Mouse (Mus musculus) intestine, embryonic 14.5 days (tissue): Measurements from ENCODE around the gene Snapin. TPM values are rescaled to one million over a fixed set of nuclear protein-coding genes. Genes with fewer than 3 reads are reported as not detected.

Experiments used
- ATAC-seq: fragments of 200-750 bp; cut with Nextera tagmentation; replicated peaks from 2 replicates; pipeline ENCODE4 v1.8.0; 2017; ENCODE audit warnings: low read depth, moderate number of reproducible peaks, moderate TSS enrichment, moderate library complexity; ENCODE audit not compliant: low FRiP score, low TSS enrichment
- DNase-seq: peaks from one replicate; pipeline ENCODE4 v3.0.0-alpha.2; 2018; ENCODE audit warnings: low spot score
- H3K27ac ChIP-seq: fragments of 300-500 bp; sonication (generic); 2 replicates; pipeline ENCODE4 v1.5.1; 2014; ENCODE audit warnings: low read depth, mild to moderate bottlenecking, control low read depth
- H3K27me3 ChIP-seq: fragments of 300-500 bp; sonication (generic); replicated peaks from 2 replicates; pipeline ENCODE4 v1.6.1; 2014; ENCODE audit warnings: low read length, control low read depth; ENCODE audit not compliant: control insufficient read depth, insufficient read depth
- H3K36me3 ChIP-seq: fragments of 300-500 bp; sonication (generic); 2 replicates; pipeline ENCODE4 v1.6.1; 2014; ENCODE audit warnings: low read length, control low read depth; ENCODE audit not compliant: control insufficient read depth, insufficient read depth
- H3K4me1 ChIP-seq: fragments of 300-500 bp; sonication (generic); replicated peaks from 2 replicates; pipeline ENCODE4 v1.6.1; 2014; ENCODE audit warnings: low read length, control low read depth, mixed read lengths; ENCODE audit not compliant: control insufficient read depth, insufficient read depth
- H3K4me2 ChIP-seq: fragments of 300-500 bp; sonication (generic); 2 replicates; pipeline ENCODE4 v1.6.1; 2014; ENCODE audit warnings: low read length
- H3K4me3 ChIP-seq: fragments of 300-500 bp; sonication (generic); 2 replicates; pipeline ENCODE4 v1.5.1; 2014; ENCODE audit warnings: low read depth, low read length, control low read depth, mixed read lengths
- H3K9ac ChIP-seq: fragments of 300-500 bp; sonication (generic); 2 replicates; pipeline ENCODE4 v1.6.1; 2014; ENCODE audit warnings: mild to moderate bottlenecking, low read length
- H3K9me3 ChIP-seq: fragments of 300-500 bp; sonication (generic); 2 replicates; pipeline ENCODE4 v1.6.1; 2016; ENCODE audit warnings: low read length, control low read depth; ENCODE audit not compliant: control insufficient read depth
- WGBS: fragments of 180-500 bp; shearing (Covaris S2); extraction: QIAGEN DNeasy Blood & Tissue Kit; methylation state at CpG from one replicate; pipeline ENCODE4 v1.1.7; 2014; 5-methylcytosine and 5-hydroxymethylcytosine counted together
- polyA plus RNA-seq: library from polyadenylated mRNA; unstranded; fragments of >200 nt; fragmentation: Nextera tagmentation; extraction: Ambion mirVana; gene quantifications from 2 replicates; pipeline ENCODE4 v1.2.1, GENCODE M21; 2014

Snapin gene
- polyA plus RNA-seq, 1 experiment from 2014 or later, result 67.5 TPM

DNA sequence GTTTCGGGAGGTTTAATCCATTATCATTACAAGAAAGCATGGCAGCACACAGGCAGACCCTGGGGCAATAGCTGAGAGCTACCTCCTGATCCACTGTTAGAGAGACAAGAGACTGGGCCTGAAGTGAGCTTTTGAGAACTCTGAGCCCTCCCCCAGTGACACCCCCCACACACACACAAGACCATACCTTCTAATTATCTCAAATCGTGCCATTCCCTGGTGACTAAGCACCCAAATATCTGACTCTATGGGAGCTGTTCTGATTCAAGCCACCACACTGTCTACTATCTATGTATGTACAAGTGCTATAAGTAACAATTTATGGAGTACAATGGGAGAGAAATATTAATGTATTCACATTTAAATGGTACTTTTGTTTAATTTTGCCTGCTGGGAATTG, 50.1 kb downstream of the Snapin start:
- no peak for ATAC-seq

More for the DNA sequence above, 50.1 kb downstream of the Snapin start:
- Histone ChIP-seq H3K4me3 (no peak overlapping the region), H3K36me3 (no peaks in the 10 kb centered on the region), H3K27me3 (no peaks in the 10 kb centered on the region), H3K4me1 (peaks cover 3% of the 10 kb centered on the region; the same call in 1 of the 2 replicates), H3K4me2 (no peak overlapping the region), H3K27ac (no peak overlapping the region), H3K9me3 (no peaks in the 10 kb centered on the region), H3K9ac (no peak overlapping the region)
- WGBS, result 82% methylated on average over 2 of the region's 2 CpGs
- DNase-seq, result no peak

Other genes starting within 250 kb of the Snapin start
- gene Creb3l4, start 247.5 kb downstream of the Snapin start, polyA plus RNA-seq, result 5.8 and 6.9 TPM in 2 replicates
- 101 and 104 TPM in 2 replicates for gene Slc39a1, start 242.9 kb downstream of the Snapin start, polyA plus RNA-seq
- gene Crtc2, start 236.9 kb downstream of the Snapin start, polyA plus RNA-seq, result 17.3 and 17.5 TPM in 2 replicates
- 3.6 and 4.9 TPM in 2 replicates for gene Dennd4b, start 225.8 kb downstream of the Snapin start, polyA plus RNA-seq
- gene Gatad2b, start 197.9 kb downstream of the Snapin start, polyA plus RNA-seq, result 15.5 and 16.0 TPM in 2 replicates
- gene Slc27a3, start 101.1 kb downstream of the Snapin start, polyA plus RNA-seq, result 10.2 and 11.0 TPM in 2 replicates
- gene Ints3, start 57.4 kb downstream of the Snapin start, polyA plus RNA-seq, result 31.2 and 31.7 TPM in 2 replicates
- gene Npr1, start 25.2 kb downstream of the Snapin start, polyA plus RNA-seq, result 5.3 and 5.9 TPM in 2 replicates
- 188 and 207 TPM in 2 replicates for gene Ilf2, start 14.9 kb downstream of the Snapin start, polyA plus RNA-seq
- gene Chtop, start 18.5 kb upstream of the Snapin start, polyA plus RNA-seq, result 86.4 and 87.0 TPM in 2 replicates
- 50.7 and 66.8 TPM in 2 replicates for gene S100a1, start 23.4 kb upstream of the Snapin start, polyA plus RNA-seq
- 27.7 and 30.3 TPM in 2 replicates for gene S100a13, start 23.4 kb upstream of the Snapin start, polyA plus RNA-seq
- gene S100a14, start 35.8 kb upstream of the Snapin start, polyA plus RNA-seq, result 0.91 and 1.0 TPM in 2 replicates
- gene S100a16, start 46.2 kb upstream of the Snapin start, polyA plus RNA-seq, result 107 and 121 TPM in 2 replicates
- gene S100a3, start 69.5 kb upstream of the Snapin start, polyA plus RNA-seq, result 0.39 and 0.81 TPM in 2 replicates
- gene S100a2, start 99.2 kb upstream of the Snapin start, polyA plus RNA-seq, result not detected in 2 replicates
- not detected in 2 replicates for gene Gm42674, start 110.9 kb upstream of the Snapin start, polyA plus RNA-seq
- gene S100a4, start 112.7 kb upstream of the Snapin start, polyA plus RNA-seq, result 4.1 and 5.3 TPM in 2 replicates
- gene S100a5, start 117.5 kb upstream of the Snapin start, polyA plus RNA-seq, result 5.1 and 8.6 TPM in 2 replicates
- 359 and 401 TPM in 2 replicates for gene S100a6, start 121.8 kb upstream of the Snapin start, polyA plus RNA-seq
- 0.13 TPM in 1 of 2 replicates, not detected in the other for gene S100a7a, start 163.0 kb upstream of the Snapin start, polyA plus RNA-seq
- 2.3 and 14.3 TPM in 2 replicates for gene S100a8, start 177.9 kb upstream of the Snapin start, polyA plus RNA-seq
- gene S100a9, start 204.7 kb upstream of the Snapin start, polyA plus RNA-seq, result 1.6 and 5.3 TPM in 2 replicates
- gene Pglyrp4, start 235.9 kb upstream of the Snapin start, polyA plus RNA-seq, result not detected in 2 replicates